Mouse (Mus musculus): ENCODE measurements around the gene Stim1.

GRCm38 (mm10) chr7:102399180-102399731 is 131.7 kb downstream of the Stim1 start:
- no peak for TF ChIP-seq RAD21 (IDR thresholded peaks at IDR 0.05; ENCODE audit: low read depth, low read length)
- no peak for TF ChIP-seq CTCF (conservative IDR thresholded peaks at IDR 0.05 in 1 of 2, IDR thresholded peaks at IDR 0.05 in 1 of 2; ENCODE audit: low read depth in 2 of 2, low read length in 2 of 2)
- TF ChIP-seq ZKSCAN1 (IDR thresholded peaks at IDR 0.05; ENCODE audit: borderline replicate concordance, low read depth, low read length), result no peak
- no peak for TF ChIP-seq POLR2A (IDR thresholded peaks at IDR 0.05; ENCODE audit: low read depth, low read length)
- no peak for TF ChIP-seq EP300 (IDR thresholded peaks at IDR 0.05; ENCODE audit: low read length)
- no peak for TF ChIP-seq TBP (conservative IDR thresholded peaks at IDR 0.05; ENCODE audit: low read depth, low read length)

Data from CH12.LX (cell line).